Mouse (Mus musculus): Measurements from ENCODE around the gene Vmn1r129. TPM values are rescaled to one million over a fixed set of nuclear protein-coding genes. Genes with fewer than 3 reads are reported as not detected.

Gene Vmn1r129
- polyA plus RNA-seq (2017; shearing (Covaris generic)), result not detected

GRCm38 (mm10) chr7:21361191-21361590, at the start of gene Vmn1r129:
Gene Vmn1r129 (minus strand): TSS chr7:21361291.

GRCm38 (mm10) chr7:21349073-21349472, 12.0 kb downstream of the Vmn1r129 start, which contains the start of gene Vmn1r128:
Gene Vmn1r128 (plus strand): TSS chr7:21349373.

GRCm38 (mm10) chr7:21319761-21320160, 41.3 kb downstream of the Vmn1r129 start, which contains the start of gene Vmn1r127:
Gene Vmn1r127 (minus strand): TSS chr7:21319861.

Other genes starting within 250 kb of the Vmn1r129 start
- not detected for gene Vmn1r122, start 227.2 kb downstream of the Vmn1r129 start, polyA plus RNA-seq (2017; shearing (Covaris generic))
- not detected for gene Vmn1r123, start 199.1 kb downstream of the Vmn1r129 start, polyA plus RNA-seq (2017; shearing (Covaris generic))
- not detected for gene Gm5157, start 170.9 kb downstream of the Vmn1r129 start, polyA plus RNA-seq (2017; shearing (Covaris generic))
- gene Vmn1r124, start 100.7 kb downstream of the Vmn1r129 start, polyA plus RNA-seq (2017; shearing (Covaris generic)), result not detected
- not detected for gene Vmn1r125, start 89.1 kb downstream of the Vmn1r129 start, polyA plus RNA-seq (2017; shearing (Covaris generic))
- not detected for gene Vmn1r126, start 59.8 kb downstream of the Vmn1r129 start, polyA plus RNA-seq (2017; shearing (Covaris generic))
- not detected for gene Vmn1r127, start 41.4 kb downstream of the Vmn1r129 start, polyA plus RNA-seq (2017; shearing (Covaris generic))
- gene Vmn1r128, start 11.9 kb downstream of the Vmn1r129 start, polyA plus RNA-seq (2017; shearing (Covaris generic)), result not detected
- gene Gm6882, start 71.5 kb upstream of the Vmn1r129 start, polyA plus RNA-seq (2017; shearing (Covaris generic)), result not detected
- not detected for gene Vmn1r130, start 150.5 kb upstream of the Vmn1r129 start, polyA plus RNA-seq (2017; shearing (Covaris generic))
- not detected for gene Vmn1r131, start 184.8 kb upstream of the Vmn1r129 start, polyA plus RNA-seq (2017; shearing (Covaris generic))

Measured in CD4-positive, CD25-positive, alpha-beta regulatory T cell (primary cell).